Mouse (Mus musculus) urinary bladder, postnatal 10 days (tissue): ENCODE results near the gene Arl4c.

ENCODE experiments used
- DNase-seq: peaks from one replicate; pipeline ENCODE4 v3.0.0; 2022; ENCODE audit warnings: low spot score

Arl4c gene

GRCm38 (mm10) chr1:88701870-88702661 lies at the start of gene Arl4c:
Gene Arl4c, minus strand, starts transcription at chr1:88702221.
- DNase-seq, result no peak

- DNase-seq, result no peak
Observed at GRCm38 (mm10) chr1:88751332-88751731, 49.3 kb upstream of the Arl4c start.

- DNase-seq, result no peak
Observed at GRCm38 (mm10) chr1:88750576-88750975, 48.6 kb upstream of the Arl4c start.

DNA sequence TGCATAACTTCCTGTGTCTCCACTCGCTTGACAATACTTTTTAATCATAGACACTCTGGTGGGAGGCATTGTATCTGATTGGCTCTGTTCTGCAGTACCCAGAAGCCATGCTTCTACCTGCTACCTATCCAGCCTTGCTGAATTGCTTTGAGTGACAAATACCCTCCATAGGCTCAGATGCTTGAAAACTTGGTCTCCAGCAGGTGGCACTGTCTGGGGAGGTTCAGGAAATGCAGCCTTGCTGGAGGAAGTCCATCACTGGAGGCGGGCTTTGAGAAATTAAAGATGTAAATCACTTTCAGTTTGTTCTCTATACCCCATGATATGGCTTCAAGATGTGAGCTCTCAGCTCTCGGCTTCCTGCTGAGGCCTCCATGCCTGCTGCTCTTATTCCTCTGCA lies 48.1 kb upstream of the Arl4c start:
- DNase-seq, result no peak

DNA sequence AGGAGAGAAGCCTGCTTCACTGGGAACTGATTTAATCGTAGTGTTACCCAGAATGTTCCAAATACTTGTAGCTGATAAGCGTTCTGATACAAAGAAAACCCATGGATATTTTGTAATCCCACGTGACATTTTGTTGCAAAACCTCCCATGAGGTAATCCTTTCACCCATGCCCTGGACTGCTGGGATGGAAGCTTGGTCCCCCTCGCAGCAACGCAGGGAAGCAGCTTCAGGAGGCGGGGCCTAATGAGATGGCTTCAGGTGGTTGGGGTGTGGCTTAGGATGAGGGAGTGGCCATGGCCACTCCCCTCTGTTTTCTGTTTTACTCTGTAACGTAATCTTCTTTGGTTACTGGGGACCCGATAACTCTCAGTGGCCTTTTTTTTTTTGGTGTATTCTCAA lies 47.1 kb upstream of the Arl4c start:
- DNase-seq, result no peak

DNA sequence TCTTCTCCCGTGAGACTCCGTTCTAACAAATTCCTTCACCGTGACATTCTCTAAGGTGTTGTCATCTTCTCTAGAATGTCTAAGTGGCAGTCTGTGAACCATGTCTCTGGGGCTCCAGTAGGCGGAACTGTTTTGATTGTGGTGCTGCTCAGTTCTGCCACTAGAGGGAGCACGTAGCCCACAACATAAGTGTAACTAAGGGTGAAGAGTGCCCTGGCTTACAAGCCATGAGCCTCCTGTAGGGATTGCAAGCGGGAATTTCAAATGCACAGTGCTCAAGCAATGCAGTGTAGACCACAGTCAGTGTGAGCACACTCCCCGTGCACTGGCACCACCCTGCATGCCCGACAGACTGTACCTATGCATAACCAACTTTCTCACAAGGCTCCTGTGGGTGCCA lies 43.2 kb upstream of the Arl4c start:
- DNase-seq, result no peak

DNA sequence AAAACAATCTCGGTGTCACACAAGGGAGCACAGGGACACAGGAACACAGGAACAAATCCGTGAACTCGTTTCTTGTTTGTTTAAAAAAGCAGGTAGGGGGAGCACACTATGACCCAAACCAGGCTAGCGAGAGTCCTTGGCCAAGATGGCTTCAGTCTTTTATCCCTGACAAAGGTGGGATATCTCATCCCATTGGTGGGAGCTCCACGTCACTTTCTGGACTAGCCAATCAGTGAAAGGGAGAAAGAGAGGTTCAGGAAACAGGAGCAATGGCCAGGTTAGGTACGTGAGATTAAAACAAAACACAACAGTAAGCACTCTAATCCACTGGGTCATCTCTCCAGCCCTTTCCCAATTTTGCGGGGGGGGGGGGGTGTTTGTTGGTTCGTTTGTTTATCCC lies 42.2 kb upstream of the Arl4c start:
- DNase-seq, result no peak

- DNase-seq, result no peak
Observed at GRCm38 (mm10) chr1:88742372-88742771, 40.4 kb upstream of the Arl4c start.

GRCm38 (mm10) chr1:88739546-88739945 lies 37.5 kb upstream of the Arl4c start:
- no peak for DNase-seq

DNA sequence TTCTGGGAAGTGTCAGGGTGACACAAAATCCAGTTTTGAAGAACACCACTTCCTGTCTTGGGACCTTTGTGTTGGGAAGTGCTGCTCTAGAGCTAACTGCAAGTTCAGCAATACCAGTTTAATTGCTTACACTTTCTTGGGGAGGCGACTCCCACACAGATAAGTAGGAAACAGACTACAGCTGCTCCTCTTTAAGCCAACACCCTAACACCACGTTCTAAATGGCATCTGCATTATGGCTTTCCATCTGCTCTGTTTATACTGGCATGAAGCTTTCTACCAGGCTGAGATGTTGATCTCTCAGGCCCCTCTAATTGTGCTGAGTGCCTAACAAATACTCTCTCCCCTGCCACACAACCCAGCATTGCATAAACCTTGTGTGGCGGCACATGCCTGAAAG lies 36.9 kb upstream of the Arl4c start:
- no peak for DNase-seq

- no peak for DNase-seq
Observed at GRCm38 (mm10) chr1:88729496-88729895, 27.5 kb upstream of the Arl4c start.

GRCm38 (mm10) chr1:88727369-88727768 lies 25.3 kb upstream of the Arl4c start:
- DNase-seq, result no peak

GRCm38 (mm10) chr1:88725716-88726115 lies 23.7 kb upstream of the Arl4c start:
- DNase-seq, result no peak

DNA sequence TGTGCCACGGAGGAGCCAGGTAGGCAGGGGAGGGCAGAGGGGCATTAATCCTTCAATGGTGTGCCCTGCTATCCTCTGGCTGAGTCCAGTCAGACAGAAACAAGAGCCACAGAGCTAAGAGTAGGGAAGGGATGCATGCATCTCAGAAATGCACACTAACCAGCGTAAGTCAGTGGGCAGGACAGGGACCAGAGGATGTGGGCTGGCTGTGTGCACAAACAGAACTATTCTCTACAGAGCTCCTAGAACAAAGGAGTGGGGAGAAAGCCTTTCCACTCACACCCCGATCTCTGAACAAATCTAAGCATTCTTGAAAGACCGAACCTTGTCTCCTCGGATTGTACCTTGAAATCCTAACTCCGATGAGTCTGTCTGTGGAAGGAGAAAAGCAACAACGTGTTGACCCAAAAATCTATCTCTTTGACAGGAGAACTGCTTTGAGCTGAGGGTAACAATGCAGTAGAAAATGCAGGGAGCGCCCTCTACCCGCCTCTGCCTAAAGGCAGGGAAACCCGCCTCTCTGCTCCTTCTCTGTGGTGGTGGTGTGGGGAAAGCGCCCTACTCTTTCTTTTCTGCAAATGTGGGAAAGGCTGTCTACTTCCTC lies 18.7 kb upstream of the Arl4c start:
- no peak for DNase-seq

DNA sequence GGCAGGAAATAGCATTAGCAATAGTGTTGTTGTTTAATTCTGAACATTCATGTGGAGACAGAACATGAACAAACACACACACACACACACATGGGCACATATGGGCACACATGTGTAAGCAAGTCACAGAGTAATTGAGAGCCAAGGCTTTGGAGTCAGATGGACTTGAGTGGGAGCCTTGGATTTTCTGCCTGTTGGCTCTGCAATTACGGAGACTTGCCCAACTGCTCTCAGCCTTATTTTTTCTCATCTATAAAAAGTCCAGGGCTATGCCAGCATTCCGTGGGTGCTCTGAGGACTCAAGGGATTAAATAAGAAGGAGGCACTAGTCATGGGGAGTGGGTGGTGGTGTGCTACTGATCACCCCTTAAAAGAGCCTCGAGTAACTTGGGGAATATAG lies 16.5 kb upstream of the Arl4c start:
- DNase-seq, result no peak

GRCm38 (mm10) chr1:88717736-88718135 lies 15.7 kb upstream of the Arl4c start:
- DNase-seq, result no peak

- no peak for DNase-seq
Observed at GRCm38 (mm10) chr1:88712011-88712410, 10.0 kb upstream of the Arl4c start.

GRCm38 (mm10) chr1:88708646-88709305 lies 6.8 kb upstream of the Arl4c start:
- no peak for DNase-seq

DNA sequence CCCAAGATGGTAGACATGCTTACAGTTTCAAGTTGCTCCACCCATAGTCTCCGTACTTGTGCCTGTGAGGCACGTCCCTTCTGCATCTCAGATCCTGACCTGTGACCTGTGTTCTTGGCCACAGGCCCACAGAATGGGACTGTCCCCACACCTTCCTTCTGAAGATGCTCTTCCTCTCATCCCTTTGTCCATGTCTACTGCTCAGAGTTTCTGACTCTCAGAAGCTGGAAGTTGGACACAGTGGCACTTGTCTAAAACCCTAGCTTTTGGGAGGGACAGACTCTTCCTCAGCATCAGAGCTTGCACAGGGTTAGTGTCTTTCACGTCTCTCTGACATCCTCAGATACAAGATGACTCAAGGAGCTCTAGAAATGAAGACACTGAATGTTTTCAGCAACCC lies 6.2 kb upstream of the Arl4c start:
- no peak for DNase-seq

- DNase-seq, result no peak
Observed at GRCm38 (mm10) chr1:88707536-88707935, 5.5 kb upstream of the Arl4c start.

GRCm38 (mm10) chr1:88705799-88706198 lies 3.8 kb upstream of the Arl4c start:
- DNase-seq, result peak; percentile 59

DNA sequence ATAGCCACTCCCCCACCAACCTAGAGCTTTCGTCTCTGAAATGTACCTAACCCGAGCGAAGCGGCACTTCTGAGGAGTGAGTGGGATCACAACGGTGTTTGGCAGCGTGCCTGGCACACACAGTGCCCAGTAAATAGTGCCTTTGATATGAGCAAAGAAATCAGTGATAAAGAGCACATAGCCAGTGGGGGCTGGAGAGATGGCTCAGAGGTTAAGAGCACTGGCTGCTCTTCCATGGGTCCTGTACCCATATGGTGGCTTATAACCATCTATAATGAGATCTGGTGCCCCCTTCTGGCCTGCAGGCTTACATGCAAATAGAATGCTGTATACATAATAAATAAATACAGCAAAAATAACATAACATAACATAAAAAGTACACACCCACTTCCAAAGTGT lies 3.0 kb upstream of the Arl4c start:
- DNase-seq, result no peak
